Mouse (Mus musculus) limb, embryonic 15.5 days (tissue): ENCODE results near the gene 6820408C15Rik. TPM values are rescaled to one million over a fixed set of nuclear protein-coding genes. Genes with fewer than 3 reads are reported as not detected.

Experiments used
- ATAC-seq: fragments of 200-750 bp; cut with Nextera tagmentation; 2 replicates; pipeline ENCODE4 v1.8.0; 2017; ENCODE audit warnings: low read depth, moderate TSS enrichment; ENCODE audit not compliant: insufficient number of reproducible peaks, low FRiP score, low TSS enrichment
- H3K27ac ChIP-seq: fragments of 300-500 bp; sonication (generic); 2 replicates; pipeline ENCODE4 v1.5.1; 2015; ENCODE audit warnings: moderate library complexity, mild to moderate bottlenecking, inconsistent platforms
- H3K27me3 ChIP-seq: fragments of 300-500 bp; sonication (generic); 2 replicates; pipeline ENCODE4 v1.6.1; 2015; ENCODE audit warnings: inconsistent platforms
- H3K36me3 ChIP-seq: fragments of 300-500 bp; sonication (generic); 2 replicates; pipeline ENCODE4 v1.6.1; 2015; ENCODE audit warnings: inconsistent platforms
- H3K4me1 ChIP-seq: fragments of 300-500 bp; sonication (generic); 2 replicates; pipeline ENCODE4 v1.6.1; 2015; ENCODE audit warnings: inconsistent platforms
- H3K4me2 ChIP-seq: fragments of 300-500 bp; sonication (generic); 2 replicates; pipeline ENCODE4 v1.6.1; 2015; ENCODE audit warnings: mild to moderate bottlenecking, inconsistent platforms
- H3K4me3 ChIP-seq: fragments of 300-500 bp; sonication (generic); 2 replicates; pipeline ENCODE4 v1.5.1; 2015; ENCODE audit warnings: mild to moderate bottlenecking, inconsistent platforms
- H3K9ac ChIP-seq: fragments of 300-500 bp; sonication (generic); 2 replicates; pipeline ENCODE4 v1.6.1; 2015; ENCODE audit warnings: inconsistent platforms
- H3K9me3 ChIP-seq: fragments of 300-500 bp; sonication (generic); 2 replicates; pipeline ENCODE4 v1.6.1; 2016; ENCODE audit warnings: inconsistent platforms
- WGBS: fragments of 180-500 bp; shearing (Covaris S2); methylation state at CpG from one replicate; pipeline ENCODE4 v1.1.7; 2015; 5-methylcytosine and 5-hydroxymethylcytosine counted together
- polyA plus RNA-seq: library from polyadenylated mRNA; unstranded; fragments of >200 nt; fragmentation: Nextera tagmentation; extraction: Ambion mirVana; gene quantifications from 2 replicates; pipeline ENCODE4 v1.2.1, GENCODE M21; 2015

The 6820408C15Rik gene
- 0.10 TPM in 1 of 2 replicates, not detected in the other for polyA plus RNA-seq

GRCm38 (mm10) chr2:152415287-152415686 is at the start of gene 6820408C15Rik:
Gene 6820408C15Rik, plus strand, starts transcription at chr2:152415587.
- peak within 1 kb of the TSS; percentile 80 for H3K4me3 ChIP-seq
- no peaks in the 10 kb centered on the region for H3K27me3 ChIP-seq
- H3K36me3 ChIP-seq = no peaks in the 10 kb centered on the region
- H3K27ac ChIP-seq = peak within 1 kb of the TSS; percentile 96
- peak within 1 kb of the TSS; percentile 84 for H3K4me2 ChIP-seq
- ATAC-seq = no peak
- no peaks in the 10 kb centered on the region for H3K9me3 ChIP-seq
- peak within 1 kb of the TSS; percentile 90 for H3K9ac ChIP-seq
- 20% methylated on average over 4 of the region's 4 CpGs for WGBS
- H3K4me1 ChIP-seq = peaks cover 37% of the 10 kb centered on the region

- Histone ChIP-seq H3K27me3 (0 out of 2 replicates have a peak, but pooled peaks cover 4% of the 10 kb centered on the region), H3K4me3 (no peak overlapping the region), H3K9ac (no peak overlapping the region), H3K9me3 (no peaks in the 10 kb centered on the region), H3K4me2 (no peak overlapping the region), H3K36me3 (no peaks in the 10 kb centered on the region), H3K27ac (no peak overlapping the region), H3K4me1 (peaks cover 9% of the 10 kb centered on the region; the same call in 1 of the 2 replicates)
- 68% methylated on average over 5 of the region's 5 CpGs for WGBS
- no peak for ATAC-seq
Measured at GRCm38 (mm10) chr2:152367917-152368316, 47.5 kb upstream of the 6820408C15Rik start.

GRCm38 (mm10) chr2:152368532-152369140 is 46.8 kb upstream of the 6820408C15Rik start:
- 0 out of 2 replicates have a peak overlapping the region, but pooled peaks have one; percentile 25 for H3K4me2 ChIP-seq
- H3K9ac ChIP-seq = no peak overlapping the region
- 0 out of 2 replicates have a peak, but pooled peaks cover 4% of the 10 kb centered on the region for H3K27me3 ChIP-seq
- WGBS = 31% methylated on average over 14 of the region's 14 CpGs
- H3K4me1 ChIP-seq = peaks cover 6% of the 10 kb centered on the region; the same call in 1 of the 2 replicates
- H3K36me3 ChIP-seq = no peaks in the 10 kb centered on the region
- no peak for ATAC-seq
- no peak overlapping the region for H3K27ac ChIP-seq
- no peak overlapping the region for H3K4me3 ChIP-seq
- no peaks in the 10 kb centered on the region for H3K9me3 ChIP-seq

GRCm38 (mm10) chr2:152372104-152372503 is 43.3 kb upstream of the 6820408C15Rik start:
- WGBS = 80% methylated on average over 7 of the region's 7 CpGs
- H3K9ac ChIP-seq = no peak overlapping the region
- no peak overlapping the region for H3K4me3 ChIP-seq
- no peaks in the 10 kb centered on the region for H3K9me3 ChIP-seq
- no peaks in the 10 kb centered on the region for H3K36me3 ChIP-seq
- H3K27ac ChIP-seq = no peak overlapping the region
- peaks cover 16% of the 10 kb centered on the region for H3K4me1 ChIP-seq
- no peak for ATAC-seq
- peaks cover 26% of the 10 kb centered on the region for H3K27me3 ChIP-seq
- no peak overlapping the region for H3K4me2 ChIP-seq

GRCm38 (mm10) chr2:152372661-152373060 is 42.7 kb upstream of the 6820408C15Rik start:
- Histone ChIP-seq H3K9ac (no peak overlapping the region), H3K4me3 (no peak overlapping the region), H3K4me2 (no peak overlapping the region), H3K27me3 (peaks cover 27% of the 10 kb centered on the region), H3K4me1 (peaks cover 16% of the 10 kb centered on the region), H3K9me3 (no peaks in the 10 kb centered on the region), H3K36me3 (no peaks in the 10 kb centered on the region), H3K27ac (no peak overlapping the region)
- ATAC-seq = no peak
- WGBS = 56% methylated on average over 4 of the region's 4 CpGs

GRCm38 (mm10) chr2:152373547-152373946 is 41.8 kb upstream of the 6820408C15Rik start:
- H3K9ac ChIP-seq = no peak overlapping the region
- no peaks in the 10 kb centered on the region for H3K9me3 ChIP-seq
- H3K27me3 ChIP-seq = peaks cover 27% of the 10 kb centered on the region
- peaks cover 15% of the 10 kb centered on the region for H3K4me1 ChIP-seq
- no peak overlapping the region for H3K27ac ChIP-seq
- H3K4me3 ChIP-seq = no peak overlapping the region
- no peaks in the 10 kb centered on the region for H3K36me3 ChIP-seq
- ATAC-seq = no peak
- no peak overlapping the region for H3K4me2 ChIP-seq
- 69% methylated on average over 9 of the region's 9 CpGs for WGBS

- Histone ChIP-seq H3K27ac (no peak overlapping the region), H3K4me3 (0 out of 2 replicates have a peak overlapping the region, but pooled peaks have one; percentile 16), H3K9me3 (no peaks in the 10 kb centered on the region), H3K27me3 (peaks cover 23% of the 10 kb centered on the region), H3K4me2 (peak overlapping the region; percentile 32), H3K4me1 (peaks cover 14% of the 10 kb centered on the region), H3K9ac (no peak overlapping the region), H3K36me3 (no peaks in the 10 kb centered on the region)
- ATAC-seq = no peak
- WGBS = 10% methylated on average over 21 of the region's 21 CpGs
Measured at GRCm38 (mm10) chr2:152375652-152376344, 39.6 kb upstream of the 6820408C15Rik start.

GRCm38 (mm10) chr2:152376345-152376741 is 39.0 kb upstream of the 6820408C15Rik start, which contains the start of gene Nrsn2:
Gene Nrsn2, minus strand, starts transcription at chr2:152376638.
- Histone ChIP-seq H3K4me3 (peak within 1 kb of the TSS; percentile 16), H3K4me2 (peak within 1 kb of the TSS; percentile 32), H3K9ac (no peak within 1 kb of the TSS), H3K36me3 (no peaks in the 10 kb centered on the region), H3K4me1 (peaks cover 14% of the 10 kb centered on the region), H3K27me3 (peaks cover 23% of the 10 kb centered on the region), H3K27ac (no peak within 1 kb of the TSS), H3K9me3 (no peaks in the 10 kb centered on the region)
- no peak for ATAC-seq
- WGBS = 1% methylated on average over 11 of the region's 16 CpGs

- no peaks in the 10 kb centered on the region for H3K9me3 ChIP-seq
- no peak overlapping the region for H3K4me2 ChIP-seq
- H3K36me3 ChIP-seq = no peaks in the 10 kb centered on the region
- no peak overlapping the region for H3K27ac ChIP-seq
- H3K4me3 ChIP-seq = no peak overlapping the region
- no peak for ATAC-seq
- no peaks in the 10 kb centered on the region for H3K4me1 ChIP-seq
- H3K9ac ChIP-seq = no peak overlapping the region
- WGBS = 85% methylated on average over 4 of the region's 4 CpGs
- no peaks in the 10 kb centered on the region for H3K27me3 ChIP-seq
Measured at GRCm38 (mm10) chr2:152384191-152384590, 31.2 kb upstream of the 6820408C15Rik start.

GRCm38 (mm10) chr2:152392786-152393185 is 22.6 kb upstream of the 6820408C15Rik start:
- 0 out of 2 replicates have a peak, but pooled peaks cover 2% of the 10 kb centered on the region for H3K36me3 ChIP-seq
- H3K4me3 ChIP-seq = no peak overlapping the region
- H3K9me3 ChIP-seq = no peaks in the 10 kb centered on the region
- H3K9ac ChIP-seq = no peak overlapping the region
- no peak overlapping the region for H3K4me2 ChIP-seq
- no peak for ATAC-seq
- no peak overlapping the region for H3K27ac ChIP-seq
- WGBS = 23% methylated on average over 3 of the region's 3 CpGs
- no peaks in the 10 kb centered on the region for H3K27me3 ChIP-seq
- H3K4me1 ChIP-seq = peaks cover 23% of the 10 kb centered on the region

- H3K9me3 ChIP-seq = no peaks in the 10 kb centered on the region
- H3K4me2 ChIP-seq = no peak overlapping the region
- H3K9ac ChIP-seq = no peak overlapping the region
- peaks cover 26% of the 10 kb centered on the region for H3K4me1 ChIP-seq
- ATAC-seq = no peak
- no peaks in the 10 kb centered on the region for H3K27me3 ChIP-seq
- WGBS = 45% methylated on average over 9 of the region's 9 CpGs
- H3K4me3 ChIP-seq = no peak overlapping the region
- H3K27ac ChIP-seq = no peak overlapping the region
- 0 out of 2 replicates have a peak, but pooled peaks cover 2% of the 10 kb centered on the region for H3K36me3 ChIP-seq
Measured at GRCm38 (mm10) chr2:152393225-152394017, 22.0 kb upstream of the 6820408C15Rik start.
